ENCODE assay signal across 16 mouse cellular contexts in the genomic region with DNA sequence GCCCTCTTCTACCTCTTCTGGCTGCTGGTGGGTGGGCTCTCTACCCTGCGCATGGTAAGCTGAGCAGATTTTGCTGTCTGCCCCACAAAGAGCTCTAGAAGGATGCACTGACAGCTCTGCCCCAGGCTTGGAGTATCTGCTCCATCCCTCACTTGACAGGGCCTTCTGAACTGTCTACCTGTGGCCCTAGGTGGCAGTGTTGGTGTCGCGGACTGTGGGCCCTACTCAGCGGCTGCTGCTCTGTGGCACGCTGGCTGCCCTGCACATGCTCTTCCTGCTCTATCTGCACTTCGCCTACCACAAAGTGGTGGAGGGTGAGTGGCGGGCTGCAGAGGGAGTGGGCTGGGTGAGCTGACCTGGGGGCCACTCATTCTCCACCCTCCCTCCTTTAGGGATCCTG. TPM values are rescaled to one million over a fixed set of nuclear protein-coding genes. Genes with fewer than 3 reads are reported as not detected.
DNase-seq lines count a peak whose midpoint lies in the region; ATAC-seq and TF ChIP-seq lines count a peak whose summit lies in the region.
"Had no signal": no experiment of that assay in that cellular context is flagged by ENCODE, and none has a peak within 500 bp of the region (broad histone marks: within the 10 kb centered on the region; RNA-seq: fewer than 3 reads in every experiment).

No protein-coding gene starts in this region.

- TF ChIP-seq POLR2A in liver, adult 2 months (IDR thresholded peaks at IDR 0.05; ENCODE audit: extremely low read depth, insufficient read depth, low read length) = no peak

- no peak overlapping the region for H3K4me3 ChIP-seq in hindbrain, postnatal 0 days (ENCODE audit: low read length)
- no peak overlapping the region for H3K4me3 ChIP-seq in hindbrain, embryonic 13.5 days
- H3K4me3 ChIP-seq in liver, adult 2 months (ENCODE audit: insufficient read depth, low read depth, low read length) = no peak overlapping the region
- H3K4me3 ChIP-seq: embryonic facial prominence, embryonic 12.5 days; hindbrain, embryonic 15.5 days; neural tube, embryonic 15.5 days had no signal

- peaks cover 7% of the 10 kb centered on the region; the same call in 1 of the 2 replicates for H3K79me2 ChIP-seq in liver, adult 2 months (ENCODE audit: control insufficient read depth, insufficient read depth, low read length)

- H3K27ac ChIP-seq in hindbrain, postnatal 0 days = no peak overlapping the region
- H3K27ac ChIP-seq in hindbrain, embryonic 13.5 days = no peak overlapping the region
- no peak overlapping the region for H3K27ac ChIP-seq in liver, adult 2 months (replicated peaks; ENCODE audit: insufficient read depth, low read depth, low read length)
- H3K27ac ChIP-seq: embryonic facial prominence, embryonic 12.5 days; hindbrain, embryonic 15.5 days; neural tube, embryonic 15.5 days had no signal

- H3K4me1 ChIP-seq in hindbrain, postnatal 0 days (ENCODE audit: insufficient read depth, low read length) = peaks cover 27% of the 10 kb centered on the region
- H3K4me1 ChIP-seq in hindbrain, embryonic 13.5 days (replicated peaks) = peaks cover 51% of the 10 kb centered on the region
- peaks cover 15% of the 10 kb centered on the region for H3K4me1 ChIP-seq in liver, adult 2 months (ENCODE audit: control insufficient read depth, insufficient read depth, low read length)

- H3K36me3 ChIP-seq in hindbrain, postnatal 0 days (ENCODE audit: insufficient read depth, low read length) = peaks cover 28% of the 10 kb centered on the region
- peaks cover 40% of the 10 kb centered on the region for H3K36me3 ChIP-seq in hindbrain, embryonic 13.5 days
- H3K36me3 ChIP-seq in liver, adult 2 months (ENCODE audit: control insufficient read depth, insufficient read depth, low read length) = peaks cover 2% of the 10 kb centered on the region; the same call in 1 of the 2 replicates

- peak; percentile 20; the same call in 1 of the 2 replicates for TF ChIP-seq CTCF in hindbrain, postnatal 0 days (IDR thresholded peaks at IDR 0.05; ENCODE audit: low read depth)
- peak; percentile 35 for TF ChIP-seq CTCF in liver, adult 2 months (IDR thresholded peaks at IDR 0.05; ENCODE audit: low read depth, low read length)

- DNase-seq in hindbrain, postnatal 0 days (ENCODE audit: low spot score) = no peak
- peak; percentile 38 for DNase-seq in thymus, postnatal 14 days
- no peak for DNase-seq in thymus, postnatal 10 days (ENCODE audit: low spot score in 2 of 2)
- DNase-seq in liver, adult 2 months (ENCODE audit: extremely low read depth, low read depth, low spot score) = no peak
- no peak for DNase-seq in c-Kit-positive CD71-positive TER-119-positive erythroid progenitor cells, embryonic 14.5 days (ENCODE audit: low spot score)
- no peak for DNase-seq in gastrocnemius, adult 18-20 months (ENCODE audit: low spot score)
- DNase-seq: adrenal gland, postnatal 10 days; left cerebral cortex, postnatal 4 days; lung, adult 2 months; spleen, adult 18-20 months had no signal

- WGBS in hindbrain, postnatal 0 days = 79% methylated on average over 7 of the region's 7 CpGs
- WGBS in hindbrain, embryonic 13.5 days = 78% methylated on average over 7 of the region's 7 CpGs
- 84% methylated on average over 7 of the region's 7 CpGs for WGBS in liver, adult 2 months

- H3K4me2 ChIP-seq in hindbrain, postnatal 0 days (ENCODE audit: low read depth, low read length) = no peak overlapping the region
- no peak overlapping the region for H3K4me2 ChIP-seq in hindbrain, embryonic 13.5 days
- H3K4me2 ChIP-seq: embryonic facial prominence, embryonic 12.5 days; hindbrain, embryonic 15.5 days; neural tube, embryonic 15.5 days had no signal

- H3K9ac ChIP-seq in hindbrain, postnatal 0 days (replicated peaks; ENCODE audit: low read length) = no peak overlapping the region
- no peak overlapping the region for H3K9ac ChIP-seq in hindbrain, embryonic 13.5 days
- H3K9ac ChIP-seq in liver, adult 2 months (ENCODE audit: low read depth, low read length) = no peak overlapping the region
- H3K9ac ChIP-seq: embryonic facial prominence, embryonic 12.5 days; hindbrain, embryonic 15.5 days; neural tube, embryonic 15.5 days had no signal

- H3K9me3 ChIP-seq in hindbrain, postnatal 0 days (ENCODE audit: low read length) = no peaks in the 10 kb centered on the region
- no peaks in the 10 kb centered on the region for H3K9me3 ChIP-seq in hindbrain, embryonic 13.5 days
- H3K9me3 ChIP-seq: embryonic facial prominence, embryonic 12.5 days; hindbrain, embryonic 15.5 days; neural tube, embryonic 15.5 days had no signal

- no peaks in the 10 kb centered on the region for H3K27me3 ChIP-seq in hindbrain, postnatal 0 days (ENCODE audit: insufficient read depth, low read length)
- H3K27me3 ChIP-seq in hindbrain, embryonic 13.5 days = peaks cover 14% of the 10 kb centered on the region
- H3K27me3 ChIP-seq in liver, adult 2 months (ENCODE audit: control insufficient read depth, insufficient read depth, low read length) = no peaks in the 10 kb centered on the region; the same call in 1 of the 2 replicates
- H3K27me3 ChIP-seq: hindbrain, embryonic 15.5 days; neural tube, embryonic 15.5 days had no signal

- ATAC-seq in hindbrain, postnatal 0 days = no peak
- no peak for ATAC-seq in hindbrain, embryonic 13.5 days (ENCODE audit: low FRiP score)

RNA-seq across cellular contexts. Expression of gene Lrrc73, which starts 2.2 kb away (rescaled TPM):
- total RNA-seq in hindbrain, postnatal 0 days (2014; rRNA removed) = 48.2 and 54.5 TPM in 2 replicates
- 27.2 and 28.0 TPM in 2 replicates for polyA plus RNA-seq in hindbrain, postnatal 0 days (2015; fragmentation: Nextera tagmentation; extraction: Ambion mirVana)
- polyA plus RNA-seq in hindbrain, embryonic 13.5 days (2015; fragmentation: Nextera tagmentation; extraction: Ambion mirVana) = 7.3 and 9.5 TPM in 2 replicates
- total RNA-seq in liver, adult 2 months (2014; rRNA removed) = not detected in 2 replicates
- 0.09 and 0.16 TPM in 2 replicates for polyA plus RNA-seq in liver, adult 2 months (2012; rRNA removed)
- total RNA-seq in gastrocnemius, adult 18-20 months (2021) = under 1 TPM; 0.14 to 0.21 TPM
- total RNA-seq: monocyte, adult 5-6 weeks had no signal

RNA-seq across cellular contexts. Expression of gene Yipf3, which starts 3.3 kb away (rescaled TPM):
- total RNA-seq in hindbrain, postnatal 0 days (2014; rRNA removed) = 22.2 and 26.9 TPM in 2 replicates
- polyA plus RNA-seq in hindbrain, postnatal 0 days (2015; fragmentation: Nextera tagmentation; extraction: Ambion mirVana) = 78.7 and 85.4 TPM in 2 replicates
- polyA plus RNA-seq in hindbrain, embryonic 13.5 days (2015; fragmentation: Nextera tagmentation; extraction: Ambion mirVana) = 87.5 and 90.8 TPM in 2 replicates
- 24.6 and 25.5 TPM in 2 replicates for total RNA-seq in liver, adult 2 months (2014; rRNA removed)
- polyA plus RNA-seq in liver, adult 2 months (2012; rRNA removed) = 229 and 271 TPM in 2 replicates
- 10 to 100 TPM; 46.7 to 60.1 TPM for total RNA-seq in gastrocnemius, adult 18-20 months (2021)

RNA-seq across cellular contexts. Expression of gene Polr1c, which starts 3.3 kb away (rescaled TPM):
- total RNA-seq in hindbrain, postnatal 0 days (2014; rRNA removed) = 45.9 and 61.1 TPM in 2 replicates
- 58.7 and 61.7 TPM in 2 replicates for polyA plus RNA-seq in hindbrain, postnatal 0 days (2015; fragmentation: Nextera tagmentation; extraction: Ambion mirVana)
- 82.7 and 85.7 TPM in 2 replicates for polyA plus RNA-seq in hindbrain, embryonic 13.5 days (2015; fragmentation: Nextera tagmentation; extraction: Ambion mirVana)
- total RNA-seq in liver, adult 2 months (2014; rRNA removed) = 31.6 and 34.4 TPM in 2 replicates
- polyA plus RNA-seq in liver, adult 2 months (2012; rRNA removed) = 25.2 and 25.3 TPM in 2 replicates
- 10 to 100 TPM; 15.0 to 15.1 TPM for total RNA-seq in gastrocnemius, adult 18-20 months (2021)

RNA-seq across cellular contexts. Expression of gene Tjap1, which starts 31.7 kb away (rescaled TPM):
- total RNA-seq in hindbrain, postnatal 0 days (2014; rRNA removed) = 30.7 and 43.3 TPM in 2 replicates
- 19.5 and 19.9 TPM in 2 replicates for polyA plus RNA-seq in hindbrain, postnatal 0 days (2015; fragmentation: Nextera tagmentation; extraction: Ambion mirVana)
- polyA plus RNA-seq in hindbrain, embryonic 13.5 days (2015; fragmentation: Nextera tagmentation; extraction: Ambion mirVana) = 28.6 and 33.8 TPM in 2 replicates
- 2.5 and 3.7 TPM in 2 replicates for total RNA-seq in liver, adult 2 months (2014; rRNA removed)
- polyA plus RNA-seq in liver, adult 2 months (2012; rRNA removed) = 8.2 and 13.2 TPM in 2 replicates
- total RNA-seq in gastrocnemius, adult 18-20 months (2021) = 10 to 100 TPM; 32.1 to 48.1 TPM

RNA-seq across cellular contexts. Expression of gene Dlk2, which starts 46.0 kb away (rescaled TPM):
- 67.1 and 67.7 TPM in 2 replicates for total RNA-seq in hindbrain, postnatal 0 days (2014; rRNA removed)
- polyA plus RNA-seq in hindbrain, postnatal 0 days (2015; fragmentation: Nextera tagmentation; extraction: Ambion mirVana) = 20.2 and 23.9 TPM in 2 replicates
- polyA plus RNA-seq in hindbrain, embryonic 13.5 days (2015; fragmentation: Nextera tagmentation; extraction: Ambion mirVana) = 9.5 and 11.1 TPM in 2 replicates
- total RNA-seq in liver, adult 2 months (2014; rRNA removed) = not detected in 2 replicates
- not detected in 2 replicates for polyA plus RNA-seq in liver, adult 2 months (2012; rRNA removed)
- total RNA-seq in gastrocnemius, adult 18-20 months (2021) = not detected
- total RNA-seq: megakaryocyte progenitor cell, adult 5-6 weeks; monocyte, adult 5-6 weeks had no signal

Comparison
In these comparisons a context has a peak if more than half of its experiments do, and no peak if none do; other contexts are left out.
1. RNA of gene Lrrc73, which starts 2.2 kb away (total RNA-seq): 48.2 to 54.5 TPM in hindbrain, postnatal 0 days; 0.14 to 0.21 TPM in gastrocnemius, adult 18-20 months and not detected in liver, adult 2 months; every median in the first group is over 10 times any median in the second.